13 mouse cellular contexts compared by ENCODE assay signal in the genomic region with DNA sequence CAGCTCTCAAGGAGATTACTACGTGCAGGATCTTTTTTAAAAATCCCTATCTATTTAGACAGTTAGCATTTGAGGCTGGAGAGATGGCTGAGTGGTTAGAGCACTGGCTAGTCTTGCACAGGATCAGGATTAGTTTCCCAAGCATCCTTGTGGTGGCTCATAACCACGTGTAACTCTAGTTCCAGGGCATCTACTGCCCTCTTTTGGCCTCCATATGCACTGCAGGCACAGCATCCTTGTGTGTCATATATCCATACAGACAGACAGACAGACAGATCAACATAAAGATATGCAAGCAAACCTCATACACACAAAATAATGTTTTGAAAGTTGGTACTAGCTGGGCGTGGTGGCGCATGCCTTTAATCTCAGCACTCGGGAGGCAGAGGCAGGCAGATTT. TPM values are rescaled to one million over a fixed set of nuclear protein-coding genes. Genes with fewer than 3 reads are reported as not detected.
DNase-seq lines count a peak whose midpoint lies in the region; ATAC-seq and TF ChIP-seq lines count a peak whose summit lies in the region.
"Had no signal": no experiment of that assay in that cellular context is flagged by ENCODE, and none has a peak within 500 bp of the region (broad histone marks: within the 10 kb centered on the region; RNA-seq: fewer than 3 reads in every experiment).

No protein-coding gene starts in this region.

- DNase-seq in forebrain, embryonic 11.5 days (ENCODE audit: low spot score): peak; percentile 52
- peak; percentile 13 for DNase-seq in lung, embryonic 14.5 days
- DNase-seq in lung, adult 18-20 months: no peak
- DNase-seq in c-Kit-positive CD71-positive TER-119-negative erythroid progenitor cells, embryonic 14.5 days (ENCODE audit: low read depth): peak; percentile 9
- DNase-seq in thymus, postnatal 4 days: peak; percentile 34
- DNase-seq in limb, embryonic 10.5 days (ENCODE audit: low spot score): no peak
- DNase-seq: adrenal gland, postnatal 25 days; cerebellum, adult 8-10 months; kidney, adult 11 months; liver, embryonic 13.5 days; right cerebral cortex, postnatal 4 days had no signal

- no peak overlapping the region for H3K9ac ChIP-seq in forebrain, embryonic 11.5 days (ENCODE audit: low read length)
- H3K9ac ChIP-seq in forebrain, embryonic 13.5 days: no peak overlapping the region
- H3K9ac ChIP-seq in lung, embryonic 14.5 days: no peak overlapping the region
- H3K9ac ChIP-seq in forebrain, embryonic 15.5 days (replicated peaks): no peak overlapping the region
- H3K9ac ChIP-seq: liver, embryonic 13.5 days had no signal

- no peaks in the 10 kb centered on the region for H3K27me3 ChIP-seq in forebrain, embryonic 11.5 days (ENCODE audit: control insufficient read depth, insufficient read depth, low read length)
- H3K27me3 ChIP-seq in forebrain, embryonic 13.5 days: no peaks in the 10 kb centered on the region
- H3K27me3 ChIP-seq in lung, embryonic 14.5 days (ENCODE audit: insufficient read depth, low read length): no peaks in the 10 kb centered on the region
- no peaks in the 10 kb centered on the region for H3K27me3 ChIP-seq in limb, embryonic 10.5 days (ENCODE audit: low read depth, poor library complexity, severe bottlenecking)
- no peaks in the 10 kb centered on the region for H3K27me3 ChIP-seq in forebrain, embryonic 15.5 days
- H3K27me3 ChIP-seq: liver, embryonic 13.5 days had no signal

- ATAC-seq in forebrain, embryonic 11.5 days (replicated peaks; ENCODE audit: low FRiP score): no peak
- ATAC-seq in forebrain, embryonic 13.5 days: no peak
- no peak for ATAC-seq in lung, embryonic 14.5 days (ENCODE audit: insufficient read depth)
- no peak for ATAC-seq in forebrain, embryonic 15.5 days (replicated peaks)

- TF ChIP-seq CTCF in lung, embryonic 14.5 days (IDR thresholded peaks at IDR 0.05; ENCODE audit: low read depth): peak; percentile 46; the same call in 1 of the 2 replicates

- H3K27ac ChIP-seq in forebrain, embryonic 11.5 days (ENCODE audit: low read depth, low read length): no peak overlapping the region
- no peak overlapping the region for H3K27ac ChIP-seq in forebrain, embryonic 13.5 days
- no peak overlapping the region for H3K27ac ChIP-seq in lung, embryonic 14.5 days (ENCODE audit: low read depth)
- H3K27ac ChIP-seq in limb, embryonic 10.5 days: no peak overlapping the region
- no peak overlapping the region for H3K27ac ChIP-seq in forebrain, embryonic 15.5 days (replicated peaks)
- H3K27ac ChIP-seq: liver, embryonic 13.5 days had no signal

- H3K36me3 ChIP-seq in forebrain, embryonic 11.5 days (ENCODE audit: control insufficient read depth, insufficient read depth, low read length): no peaks in the 10 kb centered on the region
- H3K36me3 ChIP-seq in forebrain, embryonic 13.5 days (ENCODE audit: poor library complexity, severe bottlenecking): no peaks in the 10 kb centered on the region
- no peaks in the 10 kb centered on the region for H3K36me3 ChIP-seq in lung, embryonic 14.5 days (ENCODE audit: insufficient read depth)
- no peaks in the 10 kb centered on the region for H3K36me3 ChIP-seq in limb, embryonic 10.5 days
- H3K36me3 ChIP-seq in forebrain, embryonic 15.5 days: no peaks in the 10 kb centered on the region
- H3K36me3 ChIP-seq: liver, embryonic 13.5 days had no signal

- no peak overlapping the region for H3K4me3 ChIP-seq in forebrain, embryonic 11.5 days (ENCODE audit: low read depth, low read length)
- no peak overlapping the region for H3K4me3 ChIP-seq in forebrain, embryonic 13.5 days
- no peak overlapping the region for H3K4me3 ChIP-seq in lung, embryonic 14.5 days (ENCODE audit: low read depth, low read length)
- no peak overlapping the region for H3K4me3 ChIP-seq in limb, embryonic 10.5 days
- no peak overlapping the region for H3K4me3 ChIP-seq in forebrain, embryonic 15.5 days
- H3K4me3 ChIP-seq: liver, embryonic 13.5 days had no signal

- no peaks in the 10 kb centered on the region for H3K9me3 ChIP-seq in forebrain, embryonic 11.5 days (ENCODE audit: control insufficient read depth, low read length)
- H3K9me3 ChIP-seq in forebrain, embryonic 13.5 days (replicated peaks): 0 out of 2 replicates have a peak, but pooled peaks cover 5% of the 10 kb centered on the region
- no peaks in the 10 kb centered on the region for H3K9me3 ChIP-seq in lung, embryonic 14.5 days (ENCODE audit: low read depth, low read length)
- no peaks in the 10 kb centered on the region for H3K9me3 ChIP-seq in limb, embryonic 10.5 days (replicated peaks)
- H3K9me3 ChIP-seq in forebrain, embryonic 15.5 days: no peaks in the 10 kb centered on the region
- H3K9me3 ChIP-seq: liver, embryonic 13.5 days had no signal

- H3K4me1 ChIP-seq in forebrain, embryonic 11.5 days (replicated peaks; ENCODE audit: control insufficient read depth, insufficient read depth, low read length): no peaks in the 10 kb centered on the region
- no peaks in the 10 kb centered on the region for H3K4me1 ChIP-seq in forebrain, embryonic 13.5 days
- H3K4me1 ChIP-seq in lung, embryonic 14.5 days (ENCODE audit: insufficient read depth): no peaks in the 10 kb centered on the region
- H3K4me1 ChIP-seq in limb, embryonic 10.5 days: no peaks in the 10 kb centered on the region
- H3K4me1 ChIP-seq in forebrain, embryonic 15.5 days: no peaks in the 10 kb centered on the region
- H3K4me1 ChIP-seq: liver, embryonic 13.5 days had no signal

- no peak overlapping the region for H3K4me2 ChIP-seq in forebrain, embryonic 11.5 days (ENCODE audit: low read depth, low read length, severe bottlenecking)
- no peak overlapping the region for H3K4me2 ChIP-seq in forebrain, embryonic 13.5 days
- H3K4me2 ChIP-seq in lung, embryonic 14.5 days: no peak overlapping the region
- no peak overlapping the region for H3K4me2 ChIP-seq in forebrain, embryonic 15.5 days (replicated peaks)
- H3K4me2 ChIP-seq: liver, embryonic 13.5 days had no signal

- 87% methylated on average over 5 of the region's 5 CpGs for WGBS in forebrain, embryonic 11.5 days
- 84% methylated on average over 5 of the region's 5 CpGs for WGBS in forebrain, embryonic 13.5 days
- 88% methylated on average over 5 of the region's 5 CpGs for WGBS in lung, embryonic 14.5 days
- 87% methylated on average over 5 of the region's 5 CpGs for WGBS in limb, embryonic 10.5 days
- WGBS in forebrain, embryonic 15.5 days: 84% methylated on average over 5 of the region's 5 CpGs

RNA-seq across cellular contexts. Expression of gene Zfp280d, which starts 53.3 kb away (rescaled TPM):
- polyA plus RNA-seq in forebrain, embryonic 11.5 days (2014; fragmentation: Nextera tagmentation; extraction: Ambion mirVana): 54.2 and 66.3 TPM in 2 replicates
- polyA plus RNA-seq in forebrain, embryonic 13.5 days (2015; fragmentation: Nextera tagmentation; extraction: Ambion mirVana): 51.0 and 51.8 TPM in 2 replicates
- polyA plus RNA-seq in lung, embryonic 14.5 days (2014; fragmentation: Nextera tagmentation; extraction: Ambion mirVana): 47.5 and 51.8 TPM in 2 replicates
- polyA plus RNA-seq in limb, embryonic 10.5 days (2016; fragmentation: Nextera tagmentation; extraction: Ambion mirVana): 43.2 and 51.8 TPM in 2 replicates
- polyA plus RNA-seq in forebrain, embryonic 15.5 days (2015; fragmentation: Nextera tagmentation; extraction: Ambion mirVana): 42.7 and 46.5 TPM in 2 replicates

Comparison
In these comparisons a context has a peak if more than half of its experiments do, and no peak if none do; other contexts are left out.
1. DNase-seq: peak in forebrain, embryonic 11.5 days (single experiment), lung, embryonic 14.5 days (single experiment), c-Kit-positive CD71-positive TER-119-negative erythroid progenitor cells, embryonic 14.5 days (single experiment) and thymus, postnatal 4 days (single experiment); none in lung, adult 18-20 months (0 of 2) and limb, embryonic 10.5 days (single experiment).